Mouse (Mus musculus) kidney, adult 9 months (tissue): ENCODE data around the gene Tcf15.
A peak's percentile ranks its signal among the peaks of the same experiment; 100 is the strongest.

Source experiments
- DNase-seq: peaks from one replicate; pipeline ENCODE4 v3.0.0; 2022

The Tcf15 gene

GRCm38 (mm10) chr2:152176659-152177058, 33.3 kb downstream of the Tcf15 start:
- no peak for DNase-seq

DNA sequence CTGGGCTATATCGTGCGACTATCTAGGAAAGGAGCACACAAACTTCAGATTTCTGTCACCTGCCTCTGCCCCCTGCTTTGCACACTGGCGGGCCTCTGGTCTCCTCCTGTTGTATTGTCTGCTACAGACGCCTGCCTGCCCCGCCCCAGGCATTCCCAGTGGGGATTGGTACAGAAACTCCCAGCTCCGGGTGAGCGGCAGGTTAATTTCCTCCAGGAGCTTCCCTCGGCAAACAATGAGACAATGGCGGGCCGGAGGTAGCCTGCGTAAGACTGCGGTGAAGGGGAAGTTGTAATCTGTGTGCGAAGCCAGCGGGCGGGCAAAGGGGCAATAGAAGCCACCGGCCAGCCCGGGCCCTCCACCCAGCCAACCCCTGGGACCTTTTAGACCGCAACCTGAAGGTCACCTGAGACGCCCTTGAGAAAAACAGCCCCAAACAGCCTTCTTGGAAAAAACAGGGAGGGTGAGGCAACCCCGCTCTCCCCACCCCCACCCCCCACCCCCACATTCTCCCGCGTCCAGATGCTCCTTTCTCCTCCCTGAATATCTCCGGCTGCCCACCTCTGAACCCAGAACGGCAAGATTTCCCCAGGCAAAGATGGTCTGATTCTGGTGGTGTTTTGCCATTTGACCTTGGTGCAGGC, 33.9 kb downstream of the Tcf15 start:
- DNase-seq = peak; percentile 62

DNA sequence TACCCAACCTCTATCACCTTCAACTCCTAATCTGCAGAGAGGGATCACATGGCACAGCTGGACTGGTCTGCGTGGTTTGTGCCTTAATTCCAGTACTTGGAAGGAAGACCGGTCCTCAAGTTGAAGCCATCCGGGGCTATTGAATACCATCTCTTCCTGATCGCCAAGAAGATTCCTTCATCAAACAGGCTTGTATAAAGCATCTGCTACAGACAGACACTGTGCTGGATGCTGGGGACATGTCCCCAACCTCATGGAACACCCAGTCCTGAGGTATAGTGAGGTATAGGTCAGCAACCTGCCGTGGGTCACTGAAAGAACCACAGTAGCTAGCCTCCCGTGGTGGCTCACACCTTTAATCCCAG, 34.4 kb downstream of the Tcf15 start:
- no peak for DNase-seq

DNA sequence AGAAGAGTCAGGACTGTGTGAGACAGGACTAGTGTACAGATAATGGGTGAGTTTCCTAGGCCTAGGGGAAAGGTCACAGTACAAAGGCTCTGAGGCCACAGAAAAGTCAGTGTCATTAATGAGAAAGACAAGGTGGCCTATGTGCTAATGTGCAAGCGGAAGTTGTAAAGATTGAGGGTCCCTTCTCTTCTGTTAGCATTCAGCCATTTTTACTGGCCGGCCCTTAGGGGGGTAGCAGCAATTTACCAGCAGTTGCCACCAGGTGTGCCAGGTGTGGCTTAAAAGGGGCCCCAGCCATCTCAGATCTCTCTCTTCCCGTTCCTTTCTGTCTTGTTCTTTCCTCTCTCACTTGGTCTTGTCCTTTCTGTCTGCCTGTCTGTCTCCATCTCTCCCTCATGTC, 35.0 kb downstream of the Tcf15 start:
- DNase-seq = no peak

GRCm38 (mm10) chr2:152179301-152179700, 35.9 kb downstream of the Tcf15 start:
- no peak for DNase-seq

DNA sequence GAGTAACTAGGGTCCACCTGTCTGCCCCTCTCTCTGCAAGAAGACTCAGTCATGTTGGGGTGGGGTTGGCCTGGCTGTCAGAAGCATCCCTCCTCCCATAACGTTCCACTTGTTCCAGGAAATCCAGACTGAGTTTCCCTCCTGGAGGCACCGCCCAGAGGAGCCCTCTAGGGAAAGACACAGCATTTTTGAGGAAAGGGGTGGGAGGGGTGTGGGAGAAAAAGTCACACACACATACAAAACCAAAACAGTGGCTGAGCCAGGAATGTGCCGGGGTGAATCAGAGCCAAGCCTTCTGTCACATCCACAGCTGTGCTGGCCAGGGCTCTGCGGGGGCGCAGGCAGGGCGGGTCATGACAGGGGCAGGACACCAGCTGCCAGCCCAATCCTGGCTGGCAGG, 37.0 kb downstream of the Tcf15 start:
- DNase-seq = peak; percentile 82

DNA sequence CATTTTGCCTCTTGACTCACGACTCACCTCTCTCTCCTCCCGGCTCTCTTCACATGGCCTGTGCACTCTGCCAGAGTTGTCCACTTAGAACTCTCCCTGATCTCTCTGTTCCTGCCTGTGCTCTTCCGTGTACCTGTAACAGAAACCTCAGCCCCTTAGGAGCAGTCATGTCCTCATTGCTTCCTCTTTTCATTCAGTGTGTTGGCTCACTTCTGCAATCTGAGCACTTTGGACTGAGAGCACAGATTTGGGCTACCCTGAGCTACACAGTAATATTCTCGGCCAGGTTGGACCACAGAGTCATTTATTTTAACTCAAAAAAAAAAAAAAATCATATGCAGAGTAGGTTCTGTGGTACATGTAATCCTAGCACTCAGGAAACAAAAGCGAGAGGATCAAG, 43.8 kb downstream of the Tcf15 start:
- DNase-seq = no peak

GRCm38 (mm10) chr2:152189213-152189612, 45.9 kb downstream of the Tcf15 start:
- DNase-seq = no peak

- DNase-seq = no peak
Measured at GRCm38 (mm10) chr2:152189640-152190039, 46.3 kb downstream of the Tcf15 start.

DNA sequence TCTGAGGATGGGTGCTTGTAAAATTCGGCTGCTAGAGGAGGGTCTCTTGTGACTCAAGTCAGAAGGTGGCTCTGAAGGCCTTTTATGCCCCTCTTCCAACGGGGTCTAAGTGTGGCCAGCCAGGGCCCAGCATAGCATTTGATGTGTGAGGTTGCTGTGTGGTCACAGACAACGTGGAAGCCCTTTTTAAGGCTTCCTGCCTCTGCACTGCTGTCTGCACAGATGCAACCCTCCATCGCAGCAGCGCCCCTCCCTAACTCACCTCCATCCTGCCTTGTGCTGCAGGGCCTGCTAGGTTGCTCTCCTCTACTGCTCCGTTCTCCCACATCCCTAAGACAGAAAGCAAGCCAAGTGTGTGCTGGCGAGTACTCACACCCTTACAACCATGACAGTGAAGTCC, 46.8 kb downstream of the Tcf15 start:
- DNase-seq = no peak

DNA sequence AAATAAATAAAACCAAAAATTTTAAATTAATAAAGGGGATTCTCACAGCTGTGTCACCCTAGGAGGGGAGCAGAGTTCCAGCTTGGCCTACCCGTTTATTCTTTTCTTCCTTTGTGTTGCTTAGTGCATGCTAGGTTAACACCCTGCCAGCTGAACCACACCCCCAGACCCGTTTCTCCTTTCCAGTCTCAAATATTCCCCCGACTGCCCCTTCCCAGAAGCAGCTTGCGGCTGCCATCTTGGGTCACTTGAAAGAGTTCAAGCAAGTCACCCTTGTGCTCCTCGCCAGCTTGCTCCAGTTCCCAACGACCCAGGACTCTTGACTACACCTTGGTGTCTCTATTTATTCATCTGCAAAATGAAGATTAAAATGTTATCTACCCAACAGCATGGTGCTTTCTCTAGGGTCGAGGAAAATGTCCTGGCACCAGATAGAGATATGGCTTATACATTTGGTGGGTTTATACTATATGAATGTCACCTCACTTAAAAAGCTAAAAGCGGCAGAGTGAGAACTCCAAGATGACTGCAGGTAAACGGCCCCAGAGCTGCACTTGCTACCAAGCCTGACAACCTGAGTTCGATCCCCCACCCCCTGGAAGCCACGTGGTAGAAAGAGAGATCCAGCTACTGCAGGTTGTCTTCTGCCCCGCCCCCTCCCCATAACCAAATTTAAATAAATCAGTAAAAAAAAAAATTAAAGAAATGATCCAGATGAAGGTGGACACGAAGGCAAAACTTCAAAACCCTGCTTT, 49.4 kb downstream of the Tcf15 start:
- DNase-seq = no peak

GRCm38 (mm10) chr2:152193346-152193710, 50.0 kb downstream of the Tcf15 start:
- no peak for DNase-seq

DNA sequence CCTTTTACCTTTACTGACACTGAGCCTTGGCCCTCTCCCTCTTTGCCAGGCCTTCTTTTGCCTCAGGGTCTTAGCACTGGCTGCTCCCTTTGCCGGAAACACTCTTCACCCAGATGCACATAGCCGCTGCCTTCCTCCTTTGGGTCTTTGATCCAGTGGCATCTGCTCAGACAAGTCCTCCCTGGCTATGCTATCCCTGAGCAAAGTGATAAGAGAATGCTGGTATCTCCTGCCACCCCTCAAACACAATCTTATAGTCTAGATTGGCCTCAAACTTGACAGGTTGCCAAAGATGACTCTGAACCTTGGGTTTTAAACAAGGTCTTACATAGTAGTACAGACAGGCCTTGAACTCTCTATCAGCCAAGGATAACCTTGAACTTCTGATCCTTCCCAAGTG, 51.2 kb downstream of the Tcf15 start:
- DNase-seq = no peak

DNA sequence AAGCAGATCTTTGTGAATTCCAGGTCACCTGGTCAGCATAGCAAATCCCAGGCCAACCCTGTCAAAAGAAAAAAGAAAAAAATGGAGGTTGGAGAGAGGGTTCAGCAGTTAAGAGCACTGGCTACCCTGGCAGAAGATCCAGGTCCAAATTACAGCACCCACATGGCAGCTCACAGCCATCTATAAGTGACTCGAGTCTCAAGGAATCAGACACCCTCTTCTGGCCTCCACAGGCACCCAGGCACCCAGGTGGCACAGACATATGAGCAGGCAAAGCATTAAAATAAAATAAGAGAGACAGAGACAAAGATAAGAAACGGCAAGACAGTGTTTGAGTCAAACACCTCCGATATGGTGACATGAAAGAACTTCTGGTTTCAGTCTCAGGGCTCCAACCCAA, 53.5 kb downstream of the Tcf15 start:
- no peak for DNase-seq

GRCm38 (mm10) chr2:152197301-152197712, 53.9 kb downstream of the Tcf15 start:
- peak; percentile 85 for DNase-seq
